Mouse (Mus musculus): Measurements from ENCODE around the gene Sarm1. TPM values are rescaled to one million over a fixed set of nuclear protein-coding genes. Genes with fewer than 3 reads are reported as not detected.

Gene Sarm1
- polyA plus RNA-seq, 1 experiment from 2014 or later, result 49.0 TPM

DNA sequence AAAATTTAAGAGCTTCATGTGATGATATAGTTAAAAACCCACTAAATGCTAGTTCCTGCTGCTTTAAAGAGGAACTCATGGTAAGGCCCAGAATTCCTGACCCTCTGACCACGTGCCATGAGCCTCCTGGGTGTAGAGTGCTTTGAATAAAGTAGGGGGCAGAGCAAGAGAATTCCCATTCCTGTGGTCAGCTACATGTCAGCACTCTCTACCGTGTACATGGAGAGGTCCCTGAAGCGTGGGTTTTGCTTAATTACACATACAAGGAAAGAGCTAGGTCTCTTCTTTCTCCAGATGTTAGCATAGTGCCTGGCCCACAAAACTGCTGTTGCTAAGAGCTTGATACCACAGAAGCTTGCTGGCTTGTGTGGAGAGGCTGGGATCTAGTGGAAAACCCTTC is 7.9 kb upstream of the Sarm1 start:
- Histone ChIP-seq H3K4me1 (no peaks in the 10 kb centered on the region), H3K4me3 (replicated peaks) (no peak overlapping the region)
- WGBS, result 87% methylated on average over 3 of the region's 3 CpGs

DNA sequence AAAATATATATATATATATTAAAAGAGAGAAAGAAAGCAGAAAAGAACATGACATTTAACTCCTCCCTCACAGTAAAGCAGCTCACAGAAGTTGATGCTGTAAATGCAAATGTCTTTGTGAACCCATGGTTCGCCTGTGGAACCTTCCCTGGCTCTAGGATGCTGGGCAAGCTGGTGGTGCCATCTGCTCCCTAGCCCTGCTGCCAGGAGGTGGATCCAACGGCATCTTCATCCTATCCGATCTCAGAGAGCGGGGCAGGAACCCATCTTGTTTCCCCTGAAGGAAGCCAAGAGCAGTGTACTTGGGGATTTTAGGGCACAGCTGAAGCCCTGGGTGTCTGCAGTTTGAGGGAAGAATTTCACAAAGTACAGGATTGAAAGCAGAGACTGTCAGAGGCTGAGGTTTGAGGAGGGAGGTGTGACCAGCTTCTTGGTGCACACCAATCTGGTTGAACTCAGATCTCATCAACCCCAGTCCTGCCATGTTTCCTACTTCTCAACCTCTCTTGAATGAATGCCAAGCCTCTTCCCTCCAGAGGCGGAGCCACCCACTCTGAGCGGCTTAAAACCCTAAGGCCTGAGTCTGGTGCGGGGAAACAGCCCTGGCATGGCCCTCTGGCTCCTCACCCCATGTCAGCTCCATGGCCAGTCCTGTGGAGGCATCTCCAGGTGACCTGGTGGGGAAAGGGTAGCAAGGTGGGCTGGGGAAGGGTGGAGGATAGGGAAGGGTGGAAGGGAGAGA is 5.5 kb upstream of the Sarm1 start, which contains the start of gene Sebox:
Gene Sebox, plus strand, starts transcription at position 539 of the 742 bp plus-strand sequence.
- Histone ChIP-seq H3K4me3 (replicated peaks) (no peak within 1 kb of the TSS), H3K27ac (replicated peaks) (no peak within 1 kb of the TSS), H3K4me2 (no peak within 1 kb of the TSS), H3K9ac (replicated peaks) (no peak within 1 kb of the TSS), H3K36me3 (peaks cover 27% of the 10 kb centered on the region), H3K4me1 (peaks cover 4% of the 10 kb centered on the region), H3K9me3 (replicated peaks) (no peaks in the 10 kb centered on the region), H3K27me3 (replicated peaks) (peaks cover 19% of the 10 kb centered on the region)
- 66% methylated on average over 7 of the region's 7 CpGs for WGBS
- ATAC-seq (ENCODE audit: low FRiP score), result no peak

More for the DNA sequence above, 7.9 kb upstream of the Sarm1 start:
- Histone ChIP-seq H3K27ac (replicated peaks) (no peak overlapping the region), H3K27me3 (replicated peaks) (peaks cover 6% of the 10 kb centered on the region; the same call in 1 of the 2 replicates), H3K9ac (replicated peaks) (no peak overlapping the region), H3K4me2 (no peak overlapping the region), H3K9me3 (replicated peaks) (no peaks in the 10 kb centered on the region), H3K36me3 (peaks cover 41% of the 10 kb centered on the region)
- no peak for ATAC-seq (ENCODE audit: low FRiP score)

DNA sequence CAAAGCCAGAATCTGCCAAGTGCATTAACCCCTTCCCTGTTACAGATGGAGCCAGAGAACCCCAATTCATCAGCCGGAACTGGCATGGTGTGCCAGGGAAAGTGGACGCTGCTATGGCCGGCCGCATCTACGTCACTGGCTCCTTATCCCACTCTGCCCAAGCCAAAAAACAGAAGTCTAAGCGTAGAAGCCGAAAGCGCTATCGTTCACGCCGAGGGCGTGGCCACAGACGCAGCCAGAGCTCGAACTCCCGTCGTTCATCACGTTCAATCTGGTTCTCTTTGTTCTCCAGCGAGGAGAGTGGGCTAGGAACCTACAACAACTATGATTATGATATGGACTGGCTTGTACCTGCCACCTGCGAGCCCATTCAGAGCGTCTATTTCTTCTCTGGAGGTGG is 4.0 kb upstream of the Sarm1 start:
- H3K4me3 ChIP-seq (replicated peaks), result no peak overlapping the region
- H3K36me3 ChIP-seq, result peaks cover 13% of the 10 kb centered on the region
- 87% methylated on average over 20 of the region's 20 CpGs for WGBS
- ATAC-seq (ENCODE audit: low FRiP score), result no peak
- peaks cover 13% of the 10 kb centered on the region for H3K4me1 ChIP-seq
- no peak overlapping the region for H3K9ac ChIP-seq (replicated peaks)
- H3K27me3 ChIP-seq (replicated peaks), result peaks cover 19% of the 10 kb centered on the region
- no peaks in the 10 kb centered on the region for H3K9me3 ChIP-seq (replicated peaks)
- H3K27ac ChIP-seq (replicated peaks), result no peak overlapping the region
- no peak overlapping the region for H3K4me2 ChIP-seq

DNA sequence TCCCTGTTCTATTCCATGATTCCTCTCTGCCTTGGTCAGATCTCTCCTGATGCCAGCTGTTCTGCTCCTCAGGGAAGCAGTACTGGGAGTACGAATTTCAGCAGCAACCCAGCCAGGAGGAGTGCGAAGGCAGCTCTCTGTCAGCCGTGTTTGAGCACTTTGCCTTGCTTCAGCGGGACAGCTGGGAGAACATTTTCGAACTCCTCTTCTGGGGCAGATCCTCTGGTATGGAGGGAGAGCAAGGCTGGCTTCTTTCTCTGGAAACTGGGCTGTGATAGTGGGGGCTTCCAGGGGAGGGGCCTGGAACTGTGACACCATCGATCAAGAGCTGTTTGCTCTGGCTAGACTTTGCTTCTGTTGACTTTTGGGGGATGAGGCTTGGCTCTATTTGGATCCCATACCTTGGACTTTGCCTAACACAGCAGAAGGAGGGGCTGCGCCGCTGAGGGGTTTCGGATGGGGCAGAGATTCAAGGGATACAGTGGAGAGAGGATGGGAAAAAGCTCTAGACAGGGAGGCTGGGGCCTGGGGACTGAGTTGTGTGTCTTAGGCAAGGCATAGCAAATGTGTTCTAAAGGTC is 3.2 kb upstream of the Sarm1 start:
- no peak overlapping the region for H3K9ac ChIP-seq (replicated peaks)
- H3K4me3 ChIP-seq (replicated peaks), result peak overlapping the region; percentile 14
- peak overlapping the region; percentile 15 for H3K4me2 ChIP-seq
- H3K4me1 ChIP-seq, result peaks cover 21% of the 10 kb centered on the region
- 80% methylated on average over 9 of the region's 9 CpGs for WGBS
- H3K36me3 ChIP-seq, result peaks cover 4% of the 10 kb centered on the region
- no peak overlapping the region for H3K27ac ChIP-seq (replicated peaks)
- no peaks in the 10 kb centered on the region for H3K9me3 ChIP-seq (replicated peaks)
- H3K27me3 ChIP-seq (replicated peaks), result peaks cover 19% of the 10 kb centered on the region
- ATAC-seq (ENCODE audit: low FRiP score), result no peak

DNA sequence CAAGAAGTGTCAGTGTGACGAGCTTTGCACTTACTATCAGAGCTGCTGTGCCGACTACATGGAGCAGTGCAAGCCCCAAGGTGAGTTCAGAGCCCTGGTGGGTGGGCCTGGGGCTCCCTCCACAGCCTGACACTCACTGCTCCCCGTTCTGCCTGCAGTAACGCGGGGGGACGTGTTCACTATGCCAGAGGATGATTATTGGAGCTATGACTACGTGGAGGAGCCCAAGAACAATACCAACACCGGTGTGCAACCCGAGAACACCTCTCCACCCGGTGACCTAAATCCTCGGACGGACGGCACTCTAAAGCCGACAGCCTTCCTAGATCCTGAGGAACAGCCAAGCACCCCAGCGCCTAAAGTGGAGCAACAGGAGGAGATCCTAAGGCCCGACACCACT is 2.0 kb upstream of the Sarm1 start:
- Histone ChIP-seq H3K9me3 (replicated peaks) (no peaks in the 10 kb centered on the region), H3K27ac (replicated peaks) (0 out of 2 replicates have a peak overlapping the region, but pooled peaks have one; percentile 45), H3K9ac (replicated peaks) (no peak overlapping the region), H3K27me3 (replicated peaks) (peaks cover 19% of the 10 kb centered on the region), H3K4me2 (peak overlapping the region; percentile 0; the same call in 1 of the 2 replicates), H3K4me3 (replicated peaks) (peak overlapping the region; percentile 10; the same call in 1 of the 2 replicates), H3K4me1 (peaks cover 33% of the 10 kb centered on the region), H3K36me3 (no peaks in the 10 kb centered on the region)
- 56% methylated on average over 16 of the region's 16 CpGs for WGBS
- no peak for ATAC-seq (ENCODE audit: low FRiP score)

DNA sequence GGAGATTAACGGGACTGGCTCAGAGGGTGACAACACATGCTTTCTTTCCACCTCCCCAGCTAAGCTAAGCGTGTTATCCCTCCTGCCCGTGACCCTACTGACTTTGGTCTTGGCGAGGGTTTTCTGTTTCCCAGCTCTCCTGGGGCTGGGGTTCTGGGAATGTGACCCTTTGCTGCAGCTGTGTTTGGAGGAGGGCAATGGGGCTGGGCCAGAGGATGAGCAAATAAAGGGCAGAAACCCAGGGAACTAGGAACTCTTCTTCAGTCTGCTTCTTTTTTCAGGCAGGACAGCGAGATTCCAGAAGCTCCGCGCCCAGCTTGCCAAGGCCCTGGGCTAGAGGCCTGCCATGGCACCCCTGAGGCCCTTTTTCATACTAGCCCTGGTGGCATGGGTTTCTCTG is 1.4 kb upstream of the Sarm1 start, which contains the start of gene Vtn:
Gene Vtn, plus strand, starts transcription at position 88 of the 400 bp plus-strand sequence.
- Histone ChIP-seq H3K4me1 (peaks cover 38% of the 10 kb centered on the region), H3K27ac (replicated peaks) (peak within 1 kb of the TSS; percentile 92), H3K9me3 (replicated peaks) (no peaks in the 10 kb centered on the region), H3K9ac (replicated peaks) (peak within 1 kb of the TSS; percentile 50), H3K4me2 (peak within 1 kb of the TSS; percentile 70), H3K27me3 (replicated peaks) (peaks cover 19% of the 10 kb centered on the region), H3K4me3 (replicated peaks) (peak within 1 kb of the TSS; percentile 68), H3K36me3 (no peaks in the 10 kb centered on the region)
- WGBS, result 60% methylated on average over 7 of the region's 7 CpGs
- ATAC-seq (ENCODE audit: low FRiP score), result no peak

DNA sequence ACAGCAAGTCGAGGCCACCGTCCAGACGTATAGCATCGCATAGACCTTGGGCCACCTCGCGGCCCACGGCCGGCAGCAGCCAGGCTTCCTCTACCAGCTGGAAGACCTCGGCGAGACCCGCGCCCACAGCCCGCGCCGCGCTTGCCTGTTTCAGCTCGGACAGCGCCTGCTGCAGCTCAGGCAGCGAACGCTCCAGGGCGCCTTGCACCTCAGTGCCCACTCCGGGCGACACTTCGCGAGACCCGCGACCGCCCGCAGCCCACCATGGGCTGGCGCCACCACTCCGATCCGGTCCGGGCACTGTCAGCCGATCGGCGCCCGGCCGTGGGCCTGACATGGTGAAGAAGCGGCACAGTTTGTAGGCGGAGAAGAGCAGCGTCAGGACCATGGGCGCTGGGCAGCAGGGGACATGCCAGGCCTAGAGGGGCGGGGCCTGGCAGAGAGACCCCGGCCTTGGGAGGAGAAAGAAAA is 448 bp downstream of the Sarm1 start:
- peak; percentile 76 for ATAC-seq (ENCODE audit: low FRiP score)
- H3K36me3 ChIP-seq, result no peaks in the 10 kb centered on the region
- H3K4me2 ChIP-seq, result peak overlapping the region; percentile 70
- H3K9me3 ChIP-seq (replicated peaks), result no peaks in the 10 kb centered on the region
- peaks cover 39% of the 10 kb centered on the region for H3K4me1 ChIP-seq
- peak overlapping the region; percentile 92 for H3K27ac ChIP-seq (replicated peaks)
- peak overlapping the region; percentile 78 for H3K9ac ChIP-seq (replicated peaks)
- H3K27me3 ChIP-seq (replicated peaks), result peaks cover 19% of the 10 kb centered on the region
- under 1% methylated on average over 44 of the region's 44 CpGs for WGBS
- H3K4me3 ChIP-seq (replicated peaks), result peak overlapping the region; percentile 68

DNA sequence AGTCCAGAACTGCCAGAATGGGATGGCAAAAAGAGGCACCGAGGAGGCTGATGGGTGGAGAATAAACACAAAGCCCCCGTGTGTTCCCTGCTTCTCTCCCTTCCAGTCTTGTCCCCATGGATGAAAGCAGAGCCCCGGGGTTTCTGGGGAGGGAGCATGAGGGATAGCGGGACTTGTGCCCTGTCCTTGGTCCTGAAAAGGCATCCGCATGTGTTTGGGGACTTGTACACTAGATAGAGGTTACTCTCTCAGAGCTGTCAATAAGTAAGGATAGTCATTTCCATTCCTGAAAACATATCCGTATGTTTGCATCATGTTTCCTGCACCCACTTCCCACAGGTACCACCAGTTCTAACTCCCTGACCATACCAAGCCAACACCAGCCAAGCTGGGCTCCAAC is 1.6 kb downstream of the Sarm1 start:
- Histone ChIP-seq H3K27me3 (replicated peaks) (peaks cover 22% of the 10 kb centered on the region), H3K4me3 (replicated peaks) (peak overlapping the region; percentile 68), H3K9ac (replicated peaks) (peak overlapping the region; percentile 78), H3K36me3 (no peaks in the 10 kb centered on the region), H3K27ac (replicated peaks) (peak overlapping the region; percentile 92; the same call in 1 of the 2 replicates), H3K4me2 (peak overlapping the region; percentile 70), H3K4me1 (peaks cover 42% of the 10 kb centered on the region), H3K9me3 (replicated peaks) (no peaks in the 10 kb centered on the region)
- WGBS, result 9% methylated on average over 6 of the region's 6 CpGs
- no peak for ATAC-seq (ENCODE audit: low FRiP score)

DNA sequence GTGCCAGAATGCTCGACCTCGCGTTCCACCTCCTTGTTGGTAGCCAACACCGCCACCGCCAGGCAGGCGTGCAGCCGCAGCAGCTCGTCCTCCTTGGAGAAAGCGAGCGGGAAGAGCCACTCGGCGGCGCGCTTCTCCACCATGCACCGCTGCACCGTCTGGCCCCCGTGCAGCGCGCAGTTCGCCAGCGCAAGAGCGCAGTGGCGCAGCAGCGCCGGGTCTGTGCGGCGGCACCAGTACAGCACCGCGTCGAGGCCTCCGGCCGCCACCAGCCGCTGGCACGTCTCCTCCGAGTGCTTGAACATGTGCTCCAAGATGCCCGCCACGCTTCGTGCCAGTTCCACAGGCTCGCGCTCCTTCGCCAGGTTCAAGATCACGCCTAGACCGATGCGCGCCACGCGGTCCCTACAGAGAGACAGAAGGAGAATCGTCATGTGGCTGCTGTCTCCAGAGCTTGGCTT is 6.7 kb downstream of the Sarm1 start:
- no peaks in the 10 kb centered on the region for H3K9me3 ChIP-seq (replicated peaks)
- ATAC-seq (ENCODE audit: low FRiP score), result peak; percentile 75
- 8% methylated on average over 48 of the region's 48 CpGs for WGBS
- peaks cover 30% of the 10 kb centered on the region for H3K4me1 ChIP-seq
- peaks cover 16% of the 10 kb centered on the region for H3K36me3 ChIP-seq
- H3K27ac ChIP-seq (replicated peaks), result peak overlapping the region; percentile 28; the same call in 1 of the 2 replicates
- H3K27me3 ChIP-seq (replicated peaks), result peaks cover 31% of the 10 kb centered on the region
- H3K4me3 ChIP-seq (replicated peaks), result peak overlapping the region; percentile 30
- peak overlapping the region; percentile 41 for H3K9ac ChIP-seq (replicated peaks)
- H3K4me2 ChIP-seq, result peak overlapping the region; percentile 56

DNA sequence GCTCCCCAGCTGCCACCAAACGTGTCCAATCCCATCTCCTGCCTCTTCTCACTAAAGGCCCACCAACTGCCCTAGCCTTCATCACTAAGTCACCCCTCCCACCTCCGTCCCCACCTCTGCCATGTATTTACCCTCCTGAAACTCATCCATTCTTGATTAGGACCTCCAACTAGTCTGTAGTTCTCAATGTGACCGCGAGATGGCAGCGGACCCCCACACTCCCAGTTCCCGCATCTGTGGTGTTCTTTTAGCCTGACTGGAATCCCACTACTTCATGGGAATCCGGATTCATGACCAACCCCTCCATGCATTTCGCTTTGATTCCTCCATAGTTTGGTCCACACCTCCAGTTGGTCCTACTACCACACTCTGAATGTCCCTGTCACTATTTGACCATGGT is 9.4 kb downstream of the Sarm1 start:
- H3K27me3 ChIP-seq (replicated peaks), result peaks cover 31% of the 10 kb centered on the region
- H3K36me3 ChIP-seq, result peaks cover 32% of the 10 kb centered on the region
- H3K9ac ChIP-seq (replicated peaks), result no peak overlapping the region
- no peak overlapping the region for H3K27ac ChIP-seq (replicated peaks)
- ATAC-seq (ENCODE audit: low FRiP score), result no peak
- H3K4me1 ChIP-seq, result peaks cover 11% of the 10 kb centered on the region
- WGBS, result 8% methylated on average over 8 of the region's 8 CpGs
- H3K4me2 ChIP-seq, result no peak overlapping the region
- no peaks in the 10 kb centered on the region for H3K9me3 ChIP-seq (replicated peaks)
- H3K4me3 ChIP-seq (replicated peaks), result no peak overlapping the region

DNA sequence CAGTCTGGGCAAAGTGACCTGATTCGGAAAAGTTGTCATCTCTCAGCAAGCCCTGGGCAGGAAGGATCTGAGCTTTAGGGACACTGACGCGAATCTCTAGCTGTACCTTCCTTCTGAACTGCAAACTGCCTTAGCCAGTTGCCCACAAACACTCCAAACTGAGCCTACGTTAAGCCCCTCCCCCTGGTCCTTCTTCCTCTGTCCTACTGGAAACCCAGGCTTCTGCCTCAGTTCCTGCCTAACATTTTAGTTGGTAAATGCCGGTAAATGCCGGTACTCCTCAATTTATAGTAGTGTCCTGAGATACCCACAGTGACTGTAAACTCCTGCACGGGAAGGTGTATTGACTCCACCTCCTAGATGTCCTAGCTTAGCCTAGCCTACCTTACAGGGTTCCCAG is 13.9 kb downstream of the Sarm1 start:
- H3K9ac ChIP-seq (replicated peaks), result no peak overlapping the region
- H3K4me2 ChIP-seq, result no peak overlapping the region
- no peaks in the 10 kb centered on the region for H3K9me3 ChIP-seq (replicated peaks)
- H3K36me3 ChIP-seq, result peaks cover 71% of the 10 kb centered on the region
- H3K27ac ChIP-seq (replicated peaks), result no peak overlapping the region
- H3K4me3 ChIP-seq (replicated peaks), result no peak overlapping the region
- no peak for ATAC-seq (ENCODE audit: low FRiP score)
- no peaks in the 10 kb centered on the region for H3K4me1 ChIP-seq
- peaks cover 13% of the 10 kb centered on the region for H3K27me3 ChIP-seq (replicated peaks)
- WGBS, result 64% methylated on average over 7 of the region's 7 CpGs

DNA sequence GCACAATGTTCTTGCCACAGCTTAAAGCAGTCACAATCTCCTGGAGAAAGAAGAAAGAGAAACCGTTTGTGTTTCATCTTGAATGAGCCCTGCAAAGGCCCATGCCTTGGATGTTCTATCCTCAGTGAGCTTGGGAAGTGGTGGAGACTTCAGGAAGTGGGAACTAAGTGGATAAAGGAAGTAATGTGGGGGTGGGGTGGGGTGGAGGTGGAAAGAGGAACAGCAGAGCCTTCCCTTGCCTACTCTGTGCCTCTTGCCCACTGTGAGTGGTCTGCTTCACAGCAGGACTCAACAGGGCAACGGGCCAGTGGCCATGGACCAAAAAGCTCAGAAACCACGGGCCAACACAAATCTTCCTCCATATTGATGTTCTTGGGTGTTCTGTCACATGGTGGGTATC is 22.3 kb downstream of the Sarm1 start:
- Histone ChIP-seq H3K9ac (replicated peaks) (no peak overlapping the region), H3K4me1 (no peaks in the 10 kb centered on the region), H3K4me2 (no peak overlapping the region), H3K27me3 (replicated peaks) (no peaks in the 10 kb centered on the region), H3K9me3 (replicated peaks) (no peaks in the 10 kb centered on the region), H3K36me3 (peaks cover 52% of the 10 kb centered on the region), H3K4me3 (replicated peaks) (no peak overlapping the region), H3K27ac (replicated peaks) (no peak overlapping the region)
- WGBS, result 69% methylated on average over 3 of the region's 3 CpGs
- no peak for ATAC-seq (ENCODE audit: low FRiP score)
